Mouse (Mus musculus): ENCODE results near the gene Msh6.
"Not testable (repeated sequence)": the region's sequence is repeated elsewhere in the genome, so short reads cannot be mapped to it uniquely, and the experiment has no call there.

DNA sequence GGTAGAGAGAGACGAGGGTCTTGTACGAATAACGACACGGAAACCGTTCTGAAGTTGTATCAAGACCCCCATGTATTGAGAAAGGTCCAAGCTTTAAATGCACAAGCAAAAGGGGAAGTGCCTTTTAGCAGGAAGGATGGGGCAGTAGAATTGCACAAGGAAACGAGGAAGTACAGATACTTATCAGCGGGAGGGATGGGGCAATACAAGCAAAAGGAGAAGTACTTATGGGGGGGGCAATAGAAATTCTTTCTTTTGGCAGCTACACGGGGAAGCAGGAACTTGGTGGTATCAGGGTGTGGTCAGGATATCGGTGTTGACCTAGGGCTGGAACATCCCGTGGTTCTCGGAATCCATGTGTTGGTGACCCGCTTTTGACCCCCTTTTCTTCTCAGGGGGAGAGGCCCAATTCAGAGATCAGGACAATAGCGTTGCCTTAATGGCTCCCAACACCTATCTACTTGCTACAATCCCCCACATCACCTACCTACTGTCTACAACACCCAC, 20.2 kb upstream of the Msh6 start:
- TF ChIP-seq CTCF (IDR thresholded peaks at IDR 0.05; ENCODE audit: low read depth, low read length); POLR2A (IDR thresholded peaks at IDR 0.05; ENCODE audit: borderline replicate concordance, low read depth, low read length): not testable (repeated sequence)

Measured in bone marrow macrophage, adult 2 months (primary cell).